Mouse (Mus musculus) small intestine, adult 10 weeks (tissue): Measurements from ENCODE around the gene Btbd35f22. TPM values are rescaled to one million over a fixed set of nuclear protein-coding genes. Genes with fewer than 3 reads are reported as not detected.

ENCODE experiments used
- polyA plus RNA-seq: library from polyadenylated mRNA; stranded (reverse); fragments of 350-450 nt; fragmentation: Illumina TruSeq; extraction: RNeasy Lipid Tissue Mini Kit (QIAGEN cat#74804); gene quantifications from one replicate; pipeline ENCODE4 v1.2.3, GENCODE M21; 2014; ENCODE audit warnings: low replicate concordance

Gene Btbd35f22
- polyA plus RNA-seq = not detected

DNA sequence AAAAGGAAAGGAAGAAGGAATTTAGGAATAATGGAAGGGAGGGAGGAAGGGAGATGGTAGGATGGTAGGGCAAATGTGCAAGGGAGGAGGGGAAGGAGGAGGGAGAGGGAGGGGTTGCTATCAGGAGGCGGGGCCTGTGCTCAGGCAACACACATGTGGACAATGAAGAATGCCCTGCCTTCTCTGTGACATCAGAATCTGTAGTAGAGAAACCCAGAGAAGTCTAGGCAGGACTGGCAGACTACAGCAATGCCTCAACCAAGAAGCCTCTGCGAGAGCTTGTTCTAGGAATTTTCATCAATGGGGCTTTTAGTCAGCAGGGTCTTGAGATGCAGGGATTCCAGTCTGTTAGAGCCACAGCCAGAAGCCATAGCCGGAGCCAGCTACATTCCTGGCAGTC is at the start of gene Btbd35f22:
Gene Btbd35f22 (plus strand): TSS at position 301 of the 400 bp plus-strand sequence.

Other genes starting within 250 kb of the Btbd35f22 start
- not detected for gene Gm21637, start 85.8 kb upstream of the Btbd35f22 start, polyA plus RNA-seq
- not detected for gene Btbd35f2, start 230.6 kb downstream of the Btbd35f22 start, polyA plus RNA-seq